Mouse (Mus musculus): ENCODE results near the gene Izumo4. TPM values are rescaled to one million over a fixed set of nuclear protein-coding genes. Genes with fewer than 3 reads are reported as not detected.

Izumo4 gene
- total RNA-seq, 2 experiments from 2014 or later, result 2.6 to 3.0 TPM

GRCm38 (mm10) chr10:80663485-80664196 is 38.3 kb upstream of the Izumo4 start:
- no peak for TF ChIP-seq CTCF (IDR thresholded peaks at IDR 0.05)
- peak overlapping the region; percentile 7; the same call in 1 of the 2 replicates for H3K4me3 ChIP-seq
- intact Hi-C loops (cut with DNase I), result no loop called here
- DNase-seq, result peak; percentile 53
- peak overlapping the region; percentile 99 for H3K27ac ChIP-seq

- H3K4me3 ChIP-seq, result peak overlapping the region; percentile 98
- TF ChIP-seq CTCF (IDR thresholded peaks at IDR 0.05), result no peak
- intact Hi-C loops (cut with DNase I), result no loop called here
These were observed 37.6 kb upstream of the Izumo4 start for GRCm38 (mm10) chr10:80664197-80665015.

GRCm38 (mm10) chr10:80665016-80665380 is 37.0 kb upstream of the Izumo4 start:
- peak overlapping the region; percentile 99 for H3K27ac ChIP-seq
- H3K4me3 ChIP-seq, result peak overlapping the region; percentile 98
- no peak for TF ChIP-seq CTCF (IDR thresholded peaks at IDR 0.05)
- intact Hi-C loops (cut with DNase I), result no loop called here
- peak; percentile 93 for DNase-seq

More at GRCm38 (mm10) chr10:80664197-80665015, 37.6 kb upstream of the Izumo4 start:
- H3K27ac ChIP-seq, result peak overlapping the region; percentile 99
- DNase-seq, result peak; percentile 98

DNA sequence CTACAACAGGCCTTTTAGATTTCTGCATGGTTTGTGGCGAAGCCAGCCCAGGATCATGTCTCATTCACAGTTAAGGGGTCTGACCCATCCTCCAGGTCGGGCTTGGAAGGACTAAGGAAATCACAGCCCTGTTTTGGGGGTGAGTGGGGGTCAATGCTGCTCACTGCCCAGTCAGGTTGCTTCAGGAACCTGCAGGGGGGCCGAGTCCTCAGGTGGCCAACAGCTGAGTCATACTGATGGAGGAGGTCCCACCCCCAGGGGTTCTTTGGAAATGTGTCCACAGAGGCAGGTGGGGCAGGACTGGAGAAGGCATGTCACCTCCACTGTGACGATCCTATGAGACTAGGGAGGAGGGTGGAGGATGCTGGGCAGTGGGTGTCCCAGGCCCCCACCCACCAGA is 36.5 kb upstream of the Izumo4 start:
- H3K27ac ChIP-seq, result peak overlapping the region; percentile 99
- DNase-seq, result peak; percentile 63
- H3K4me3 ChIP-seq, result peak overlapping the region; percentile 98
- intact Hi-C loops (cut with DNase I), result no loop called here
- TF ChIP-seq CTCF (IDR thresholded peaks at IDR 0.05), result no peak

DNA sequence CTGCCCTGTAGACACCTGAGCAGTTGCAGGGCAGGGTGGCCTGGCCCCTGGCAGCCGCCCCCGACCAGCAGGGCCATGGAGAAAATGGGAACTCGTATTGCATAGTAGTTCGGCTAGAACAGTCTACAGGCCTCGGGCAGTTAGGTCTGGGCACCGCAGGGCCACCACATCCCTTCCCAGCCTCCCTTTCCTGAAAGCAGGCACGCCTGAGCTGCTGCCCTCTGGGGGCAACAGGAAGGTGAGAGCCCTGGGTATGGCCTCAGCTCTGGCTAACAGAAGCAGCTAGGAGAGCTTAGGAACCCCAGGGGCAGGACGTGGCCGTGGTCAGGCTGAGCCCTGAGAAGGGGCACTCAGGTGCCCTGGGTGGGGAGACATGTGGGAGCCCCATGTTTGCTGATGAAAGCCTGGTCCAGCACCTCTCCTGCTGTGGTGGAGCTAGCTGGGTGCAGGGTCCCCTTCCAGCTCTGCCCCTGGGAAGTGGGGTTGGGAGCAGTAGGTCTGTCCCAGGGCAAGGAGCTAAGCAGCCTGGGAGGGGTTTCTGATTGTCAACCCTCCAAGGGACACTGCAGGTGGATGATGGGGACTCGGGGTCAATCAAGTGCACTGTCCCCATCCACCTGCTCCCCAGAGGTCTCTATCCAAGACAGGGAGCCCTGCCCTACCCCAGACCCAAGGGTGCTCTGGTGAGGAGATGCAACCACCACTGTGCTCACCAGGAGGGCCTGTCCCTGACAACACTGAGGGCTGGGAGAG is 35.8 kb upstream of the Izumo4 start:
- DNase-seq, result peak; percentile 57
- intact Hi-C loops (cut with DNase I), result no loop called here
- H3K27ac ChIP-seq, result peak overlapping the region; percentile 99

GRCm38 (mm10) chr10:80666837-80667412 is 35.1 kb upstream of the Izumo4 start:
- Histone ChIP-seq H3K4me3 (peak overlapping the region; percentile 98), H3K27ac (peak overlapping the region; percentile 99)
- DNase-seq, result peak; percentile 90
- intact Hi-C loops (cut with DNase I), result no loop called here
- TF ChIP-seq CTCF (IDR thresholded peaks at IDR 0.05), result no peak

More for the DNA sequence above, 35.8 kb upstream of the Izumo4 start:
- TF ChIP-seq CTCF (IDR thresholded peaks at IDR 0.05), result peak; percentile 15; the same call in 1 of the 2 replicates
- H3K4me3 ChIP-seq, result peak overlapping the region; percentile 98

DNA sequence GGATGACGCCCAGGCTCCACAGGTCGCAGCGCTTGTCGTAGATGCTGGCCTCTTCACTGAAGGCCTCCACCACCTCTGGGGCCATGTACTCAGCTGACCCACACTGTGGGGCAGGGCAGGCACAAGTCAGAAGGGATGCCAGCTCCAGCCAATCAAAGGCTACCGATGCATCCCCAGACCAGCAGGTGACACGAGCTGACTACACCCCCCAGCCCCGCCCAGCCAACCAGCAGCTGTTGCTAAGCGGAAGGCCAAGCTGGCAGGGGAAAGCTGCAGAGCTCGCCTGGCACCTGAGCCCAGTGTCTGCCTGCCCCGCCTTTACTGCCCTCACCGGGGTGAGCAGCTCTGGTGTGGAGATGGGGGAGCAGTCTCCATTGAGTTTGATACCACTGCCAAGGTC is 33.4 kb upstream of the Izumo4 start:
- intact Hi-C loops (cut with DNase I), result no loop called here
- peak; percentile 94 for DNase-seq
- Histone ChIP-seq H3K27ac (peak overlapping the region; percentile 99), H3K4me3 (peak overlapping the region; percentile 98)
- no peak for TF ChIP-seq CTCF (IDR thresholded peaks at IDR 0.05)

- no peak for TF ChIP-seq CTCF (IDR thresholded peaks at IDR 0.05)
- Histone ChIP-seq H3K4me3 (peak overlapping the region; percentile 98), H3K27ac (peak overlapping the region; percentile 99)
- intact Hi-C loops (cut with DNase I), result no loop called here
- no peak for DNase-seq
These were observed 33.0 kb upstream of the Izumo4 start for GRCm38 (mm10) chr10:80669018-80669417.

GRCm38 (mm10) chr10:80669737-80670485 is 32.1 kb upstream of the Izumo4 start:
- peak overlapping the region; percentile 99 for H3K27ac ChIP-seq
- TF ChIP-seq CTCF (IDR thresholded peaks at IDR 0.05), result no peak

GRCm38 (mm10) chr10:80670531-80670930 is 31.5 kb upstream of the Izumo4 start:
- intact Hi-C loops (cut with DNase I), result no loop called here
- Histone ChIP-seq H3K4me3 (peak overlapping the region; percentile 98), H3K27ac (peak overlapping the region; percentile 99)
- DNase-seq, result peak; percentile 45
- TF ChIP-seq CTCF (IDR thresholded peaks at IDR 0.05), result no peak

More at GRCm38 (mm10) chr10:80669737-80670485, 32.1 kb upstream of the Izumo4 start:
- peak; percentile 91 for DNase-seq
- H3K4me3 ChIP-seq, result peak overlapping the region; percentile 98
- intact Hi-C loops (cut with DNase I), result no loop called here

DNA sequence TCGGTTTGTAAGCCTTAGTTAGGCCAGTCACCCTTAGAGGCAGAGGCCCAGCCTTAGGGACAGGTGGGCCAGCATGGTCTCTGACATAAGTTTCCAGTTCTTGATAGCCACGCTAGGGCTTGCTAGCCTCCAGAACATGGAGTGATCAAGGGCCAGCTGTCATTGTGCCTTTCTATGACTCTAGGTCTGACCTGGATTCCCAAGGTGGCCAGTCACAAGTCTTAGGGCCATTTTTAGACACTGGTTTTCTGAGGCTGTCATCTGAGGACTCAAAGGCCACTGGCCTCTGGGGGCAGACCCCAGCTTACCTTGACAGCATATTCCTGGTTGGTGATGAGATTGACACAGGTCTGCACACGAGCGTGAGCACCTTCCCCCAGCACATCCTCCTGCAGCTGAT is 30.7 kb upstream of the Izumo4 start:
- Histone ChIP-seq H3K4me3 (peak overlapping the region; percentile 98), H3K27ac (peak overlapping the region; percentile 99)
- peak; percentile 83 for DNase-seq
- intact Hi-C loops (cut with DNase I), result no loop called here
- no peak for TF ChIP-seq CTCF (IDR thresholded peaks at IDR 0.05)
